Mouse (Mus musculus) heart, adult 11 months (tissue): ENCODE results near the gene Epop.

Source experiments
- DNase-seq: peaks from one replicate; pipeline ENCODE4 v3.0.0; 2022

Gene Epop

DNA sequence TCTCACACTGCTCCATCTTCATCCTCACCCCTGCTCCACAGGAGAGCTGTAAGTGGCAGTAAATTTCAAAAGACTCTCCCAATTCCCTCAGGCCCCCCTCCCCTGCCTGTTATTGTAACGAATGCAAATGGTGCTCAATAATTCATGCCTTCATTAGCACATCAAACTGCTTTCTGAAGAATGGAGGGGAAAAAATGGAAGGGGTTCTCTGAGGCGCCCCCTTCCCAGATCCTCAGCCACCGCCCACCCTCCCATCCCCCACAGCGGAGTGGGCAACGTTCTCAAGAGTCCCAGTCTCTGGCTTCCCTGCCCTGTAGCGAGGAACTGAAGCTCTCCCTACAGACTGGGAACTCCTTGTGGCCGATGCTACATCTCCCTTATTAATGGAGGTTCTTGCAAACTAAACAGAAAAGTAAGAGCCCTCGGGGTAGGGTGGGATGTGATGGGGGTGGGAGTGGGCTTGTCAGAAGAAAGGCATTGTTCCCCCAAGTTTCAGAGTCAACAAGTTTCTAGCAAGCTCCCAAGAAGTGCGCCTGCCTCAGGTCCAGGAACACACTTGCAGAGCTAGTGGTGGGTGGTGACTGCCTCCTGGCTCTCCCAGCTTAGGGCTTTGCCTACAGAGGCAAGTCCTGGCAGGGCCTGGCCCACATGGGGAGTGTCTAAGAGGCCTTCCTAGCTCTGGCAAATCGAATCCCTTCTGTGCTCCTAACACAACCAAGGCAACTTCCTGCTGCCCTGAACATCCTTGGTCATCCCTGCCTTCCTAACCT is 50.2 kb downstream of the Epop start:
- no peak for DNase-seq

DNA sequence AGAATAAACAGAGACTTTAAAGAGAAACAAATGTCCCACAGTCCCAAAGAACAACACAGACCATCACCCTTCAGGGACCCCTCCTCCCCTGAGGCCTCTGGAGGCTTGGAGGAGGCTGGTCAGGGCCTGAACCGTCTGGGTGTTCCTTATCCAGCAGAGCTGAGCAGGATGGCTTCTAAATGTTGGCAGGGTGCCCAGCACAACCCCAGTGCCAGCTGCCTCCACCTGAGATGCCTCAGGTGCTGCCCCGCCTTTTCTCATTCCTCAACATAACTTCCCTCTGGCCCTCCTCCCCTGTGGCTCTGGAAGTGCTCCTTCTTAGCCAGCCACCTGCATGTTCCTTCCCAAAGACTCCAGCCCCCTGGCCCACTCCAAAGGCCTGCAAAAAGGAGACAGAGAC is 51.2 kb downstream of the Epop start:
- DNase-seq: no peak
